Mouse (Mus musculus) 3134 (cell line): ENCODE results near the gene Incenp.

ENCODE experiments used
- DNase-seq: peaks from one replicate; pipeline ENCODE4 v3.0.0-alpha.2; 2011; ENCODE audit warnings: low spot score; ENCODE audit not compliant: insufficient read length; ENCODE audit errors: extremely low read depth

Incenp gene

GRCm38 (mm10) chr19:9899072-9899779, at the start of gene Incenp:
TSS of gene Incenp (minus strand) at chr19:9899551.
- DNase-seq = peak; percentile 95

DNA sequence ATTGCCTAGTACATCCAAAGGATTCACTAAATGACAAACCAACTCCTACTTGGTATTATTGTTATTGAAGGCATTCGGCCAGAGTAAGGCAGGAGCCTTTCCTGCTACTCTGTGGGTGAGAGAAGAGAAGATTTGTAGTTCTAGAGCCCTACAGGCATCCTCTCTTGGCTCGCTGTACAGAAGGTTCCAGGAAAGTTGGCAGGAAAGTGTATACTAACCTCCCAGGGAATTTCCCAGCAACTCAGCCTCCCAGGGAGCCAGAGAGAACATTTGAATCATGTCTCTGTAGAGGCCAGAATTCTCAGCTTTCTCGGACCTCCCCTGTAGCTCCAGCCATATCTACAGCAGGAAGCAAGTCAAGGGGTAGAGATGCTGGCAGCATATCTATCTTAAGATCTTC, 47.6 kb upstream of the Incenp start:
- DNase-seq = peak; percentile 63

DNA sequence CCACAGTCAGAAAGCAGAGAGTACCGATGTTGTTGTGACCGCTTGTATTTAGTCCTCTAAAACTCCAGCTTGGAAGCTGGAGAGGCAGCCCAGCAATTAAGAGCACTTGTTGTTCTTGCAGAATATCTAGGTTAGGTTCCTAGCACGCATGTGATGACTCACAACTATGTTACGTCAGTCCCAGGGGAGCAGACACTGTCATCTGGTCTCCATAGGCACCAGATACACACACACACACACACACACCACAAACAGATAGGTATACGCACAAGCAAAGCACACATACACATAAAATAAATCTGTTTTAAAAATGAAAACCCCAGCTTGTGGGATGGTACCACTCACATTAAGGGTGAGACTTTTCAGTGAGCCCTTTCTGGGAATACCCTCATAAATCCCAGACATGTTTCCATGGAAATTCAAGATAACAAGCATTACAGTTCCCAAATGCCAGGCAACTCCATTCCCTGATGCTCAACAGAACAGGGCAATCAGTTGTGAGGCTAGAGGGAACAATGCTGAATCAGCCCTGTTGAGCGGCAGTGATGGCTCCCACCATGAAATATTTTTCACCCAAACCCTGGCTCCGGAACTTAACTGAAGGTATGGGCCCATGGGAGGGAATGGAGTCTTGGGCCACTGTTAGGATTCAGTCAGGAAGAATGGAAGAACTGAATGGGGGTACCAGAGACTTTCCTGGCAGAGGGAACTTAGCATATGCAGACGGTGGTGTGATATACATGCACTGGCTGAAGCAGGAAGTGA, 46.6 kb upstream of the Incenp start:
- peak; percentile 67 for DNase-seq

DNA sequence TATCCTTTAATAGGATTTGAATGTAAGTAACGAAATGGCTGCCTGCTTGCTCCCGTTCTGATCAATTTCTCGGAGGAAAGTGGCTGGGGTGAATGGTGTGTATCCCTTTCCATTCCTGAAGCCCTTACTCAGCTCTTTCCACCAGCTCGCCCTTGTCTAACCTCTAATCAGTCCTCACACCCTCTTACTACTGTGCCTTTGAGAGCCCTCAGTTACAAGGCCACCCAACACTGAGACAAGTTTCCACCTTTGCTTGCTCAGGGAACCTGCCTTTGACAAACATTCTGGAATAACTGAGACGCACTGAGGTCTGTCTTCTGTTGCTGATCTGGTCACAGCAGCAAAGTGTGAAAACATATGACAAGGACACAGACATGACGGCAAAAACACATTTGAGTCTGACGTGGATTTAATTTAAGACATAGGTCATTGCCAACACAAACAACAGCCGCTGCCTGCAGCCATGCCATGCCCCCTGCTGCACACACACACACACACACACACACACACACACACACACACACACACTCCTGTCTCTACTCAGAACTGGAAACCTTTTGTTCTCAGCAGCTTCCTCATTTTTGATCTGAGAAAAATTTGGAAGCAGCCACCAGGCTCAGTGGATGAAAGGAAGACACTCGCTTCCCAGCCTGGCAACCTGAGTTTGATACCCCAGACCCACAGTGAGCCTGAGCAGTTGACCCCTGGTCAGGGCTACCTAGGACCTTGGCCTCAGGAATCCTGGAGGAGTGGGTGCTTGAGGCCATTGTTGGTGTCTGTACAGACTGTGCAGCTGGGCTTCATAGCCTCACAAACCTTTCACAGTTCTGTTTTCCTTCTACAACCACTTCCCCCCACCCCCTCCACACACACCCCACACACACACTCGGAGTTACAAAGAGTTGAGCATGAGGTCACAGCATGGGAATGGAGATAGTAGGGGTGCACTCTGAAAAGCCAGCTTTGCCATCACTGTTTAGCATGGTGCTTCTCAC, 43.5 kb upstream of the Incenp start:
- no peak for DNase-seq

GRCm38 (mm10) chr19:9941809-9942208, 42.5 kb upstream of the Incenp start:
- no peak for DNase-seq

DNA sequence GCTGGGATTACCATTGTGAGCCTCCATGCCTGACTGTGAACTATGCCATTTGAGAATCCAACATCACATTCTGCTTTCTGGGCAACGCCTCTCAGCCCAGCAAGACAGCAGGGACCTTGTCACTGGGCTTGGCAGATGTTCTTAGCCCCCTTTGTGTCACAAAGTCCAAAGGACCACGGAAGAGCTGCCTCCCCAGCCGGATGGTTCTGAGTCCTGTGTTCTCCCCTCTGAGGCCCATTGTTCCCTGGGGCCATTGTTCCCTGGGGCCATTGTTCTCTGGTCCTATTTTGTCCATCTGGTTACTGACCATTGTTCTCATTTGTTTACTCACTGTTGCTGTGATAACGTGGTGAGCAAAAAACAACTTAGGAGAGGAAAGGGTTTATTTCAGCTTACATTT, 41.6 kb upstream of the Incenp start:
- DNase-seq = no peak

- DNase-seq = no peak
Measured at GRCm38 (mm10) chr19:9939841-9940240, 40.5 kb upstream of the Incenp start.

GRCm38 (mm10) chr19:9938824-9939303, 39.5 kb upstream of the Incenp start:
- DNase-seq = peak; percentile 71

DNA sequence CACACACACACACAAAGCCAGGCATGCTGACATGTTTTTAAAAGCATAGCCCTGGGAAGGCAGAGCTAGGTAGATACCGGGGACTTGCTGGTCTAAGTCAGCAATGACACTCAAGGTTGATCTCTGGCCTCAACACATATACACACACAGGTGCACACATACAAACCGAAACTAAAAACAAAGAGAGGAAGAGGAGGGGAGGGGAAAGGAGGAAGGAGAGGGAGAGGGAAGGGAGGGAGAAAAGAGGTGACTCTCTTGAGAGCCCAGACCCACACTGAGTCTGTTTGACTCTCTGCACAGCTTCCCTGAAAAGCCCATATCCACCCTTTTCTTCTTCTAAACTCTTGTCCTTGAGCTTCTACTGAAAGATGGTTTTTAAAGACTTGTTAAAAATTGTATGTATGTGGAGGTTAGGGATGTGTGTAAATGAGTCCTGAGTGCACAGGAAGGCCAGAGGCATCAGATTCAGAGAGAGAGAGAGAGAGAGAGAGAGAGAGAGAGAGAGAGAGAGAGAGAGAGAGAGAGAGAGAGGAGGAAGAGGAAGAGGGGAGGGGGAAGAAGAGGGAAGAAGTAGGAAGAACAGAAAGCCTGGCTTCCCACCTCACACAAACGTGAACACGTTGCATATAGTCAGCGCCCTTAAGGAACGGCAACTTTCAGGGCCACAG, 38.9 kb upstream of the Incenp start:
- DNase-seq = peak; percentile 28

- DNase-seq = no peak
Measured at GRCm38 (mm10) chr19:9937428-9937827, 38.1 kb upstream of the Incenp start.

GRCm38 (mm10) chr19:9936579-9936978, 37.2 kb upstream of the Incenp start:
- no peak for DNase-seq

DNA sequence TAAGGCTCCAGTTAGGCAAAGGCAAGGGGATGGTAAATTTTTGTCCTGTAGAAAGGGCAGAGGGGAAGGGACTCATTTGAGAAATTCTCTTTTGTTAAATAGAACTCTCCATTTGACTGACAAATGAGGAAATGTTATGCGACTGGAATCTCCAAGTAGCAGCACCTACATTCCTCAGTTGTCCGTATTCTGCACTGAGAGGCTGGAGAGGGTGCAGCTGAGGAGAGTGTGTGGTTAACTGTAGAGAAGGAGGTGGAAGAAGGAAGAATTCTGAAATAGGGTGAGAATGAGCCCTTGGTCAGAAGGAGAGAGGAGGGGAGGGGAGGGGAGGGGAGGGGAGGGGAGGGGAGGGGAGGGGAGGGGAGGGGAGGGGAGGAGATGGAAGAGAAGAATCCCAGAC, 34.6 kb upstream of the Incenp start:
- no peak for DNase-seq

GRCm38 (mm10) chr19:9931167-9931607, 31.8 kb upstream of the Incenp start:
- peak; percentile 28 for DNase-seq

DNA sequence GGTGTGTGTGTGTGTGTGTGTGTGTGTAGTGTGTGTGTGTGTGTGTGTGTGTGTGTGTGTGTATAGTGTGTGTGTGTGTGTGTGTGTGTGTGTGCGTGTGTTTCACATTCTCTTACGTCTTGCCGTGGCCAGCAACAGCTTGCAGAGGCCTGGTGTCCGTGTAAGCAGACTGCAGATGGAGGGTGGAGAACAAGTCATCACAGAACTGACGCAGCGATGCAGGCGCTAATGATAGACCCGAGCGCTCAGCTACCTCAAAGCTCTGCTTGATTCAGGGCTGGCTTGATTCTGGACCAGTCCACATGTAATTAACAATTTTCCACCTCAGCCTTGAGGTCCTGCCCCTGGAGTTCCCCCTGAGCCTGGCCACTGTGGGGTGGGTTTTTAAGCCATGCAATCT, 28.7 kb upstream of the Incenp start:
- no peak for DNase-seq

DNA sequence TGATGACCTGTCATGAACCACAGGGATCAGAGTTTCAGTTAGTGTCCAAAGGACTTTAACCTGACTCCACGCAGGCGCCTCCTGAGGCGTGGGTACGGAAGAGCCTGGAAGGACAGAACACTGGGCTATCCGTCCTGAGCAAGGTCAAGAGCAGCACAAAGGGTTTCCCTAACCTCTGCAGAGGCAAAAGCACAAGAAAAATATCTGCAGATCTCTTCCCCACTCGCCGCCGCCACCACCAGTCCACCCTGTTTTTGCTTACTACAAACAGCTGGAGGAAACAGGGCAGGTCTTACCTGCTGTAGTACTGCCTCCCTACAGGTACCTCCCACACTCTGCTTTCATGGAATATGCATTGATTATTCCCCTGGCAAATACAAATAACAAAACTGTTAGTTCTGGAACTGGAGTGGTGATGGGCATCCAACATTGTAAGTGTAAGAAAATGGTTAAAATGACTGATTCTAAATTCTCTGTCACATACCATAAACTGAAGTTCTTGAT, 25.5 kb upstream of the Incenp start:
- no peak for DNase-seq

- no peak for DNase-seq
Measured at GRCm38 (mm10) chr19:9924034-9924768, 24.9 kb upstream of the Incenp start.

- DNase-seq = no peak
Measured at GRCm38 (mm10) chr19:9923048-9923447, 23.7 kb upstream of the Incenp start.

GRCm38 (mm10) chr19:9922228-9922627, 22.9 kb upstream of the Incenp start:
- DNase-seq = no peak
